Mouse (Mus musculus) olfactory bulb, adult 2 months (tissue): ENCODE measurements around the gene Depdc5.

ENCODE experiments used
- CTCF ChIP-seq: fragments of 200-500 bp; IDR thresholded peaks from 2 replicates; pipeline ENCODE4 v1.5.1; 2012; ENCODE audit warnings: low read depth, mild to moderate bottlenecking, low read length, moderate library complexity; ENCODE audit not compliant: insufficient read depth
- POLR2A ChIP-seq: fragments of 200-500 bp; IDR thresholded peaks from 2 replicates; pipeline ENCODE4 v1.6.1; 2012; ENCODE audit warnings: mild to moderate bottlenecking, low read depth, low read length, moderate library complexity; ENCODE audit not compliant: insufficient read depth

GRCm38 (mm10) chr5:33009301-33009700, 145.8 kb downstream of the Depdc5 start:
- TF ChIP-seq POLR2A: no peak
- TF ChIP-seq CTCF: no peak
